Mouse (Mus musculus) CH12.LX (cell line): ENCODE data around the gene Arhgap33. TPM values are rescaled to one million over a fixed set of nuclear protein-coding genes. Genes with fewer than 3 reads are reported as not detected.

Source experiments
- DNase-seq: peaks from one replicate; pipeline ENCODE4 v3.0.0-alpha.2; 2013; ENCODE audit errors: extremely low read depth
- H3K27ac ChIP-seq: 2 replicates; pipeline ENCODE4 v1.5.1; 2012; ENCODE audit warnings: low read depth, mild to moderate bottlenecking, control low read depth, moderate library complexity; ENCODE audit not compliant: insufficient read depth
- H3K27me3 ChIP-seq: replicated peaks from 2 replicates; pipeline ENCODE3; 2012; ENCODE audit warnings: inconsistent platforms
- H3K36me3 ChIP-seq, 2 experiments: replicated peaks in 1 of 2; 2 replicates each; pipeline versions ENCODE3 to v1.6.1; 2012; ENCODE audit warnings: inconsistent platforms in 1 of 2, low read length in 1 of 2, mild to moderate bottlenecking in 1 of 2, mixed read lengths in 1 of 2, moderate library complexity in 1 of 2; ENCODE audit not compliant: control insufficient read depth in 1 of 2, insufficient read depth in 1 of 2
- H3K4me1 ChIP-seq, 2 experiments: 2 replicates each; pipeline ENCODE4 v1.6.1; 2012; ENCODE audit warnings: inconsistent platforms in 1 of 2, moderate library complexity in 1 of 2; ENCODE audit not compliant: insufficient read depth in 2 of 2, control insufficient read depth in 1 of 2
- H3K4me2 ChIP-seq: 2 replicates; pipeline ENCODE4 v1.6.1; 2012; ENCODE audit warnings: low read depth, mild to moderate bottlenecking, control low read depth; ENCODE audit not compliant: poor library complexity, insufficient read depth, severe bottlenecking
- H3K4me3 ChIP-seq, 3 experiments: fragments of 150-350 bp in 1 of 3; sonication (generic) in 1 of 3; replicated peaks in 1 of 3; 2 replicates each; pipeline versions ENCODE3 to v1.5.1; 2011 to 2012; ENCODE audit warnings: low read depth in 2 of 3, low read length in 2 of 3, mild to moderate bottlenecking in 2 of 3, moderate library complexity in 2 of 3, control low read depth in 1 of 3, improper control_type of control experiment in 1 of 3, inconsistent platforms in 1 of 3, mixed read lengths in 1 of 3; ENCODE audit not compliant: poor library complexity in 1 of 3
- H3K79me2 ChIP-seq: replicated peaks from 2 replicates; pipeline ENCODE4 v1.6.1; 2012; ENCODE audit warnings: mild to moderate bottlenecking, moderate library complexity; ENCODE audit not compliant: control insufficient read depth, poor library complexity, insufficient read depth, severe bottlenecking; ENCODE audit errors: extremely low read depth
- H3K9ac ChIP-seq: 2 replicates; pipeline ENCODE4 v1.6.1; 2012; ENCODE audit warnings: low read depth, mild to moderate bottlenecking, control low read depth, moderate library complexity; ENCODE audit not compliant: insufficient read depth
- H3K9me3 ChIP-seq: replicated peaks from 2 replicates; pipeline ENCODE3; 2012; ENCODE audit warnings: low read length, inconsistent platforms, mixed read lengths
- CHD2 ChIP-seq: IDR thresholded peaks from 2 replicates; pipeline ENCODE4 v1.6.1; 2011; ENCODE audit warnings: low read length, improper control_type of control experiment
- EP300 ChIP-seq: IDR thresholded peaks from 2 replicates; pipeline ENCODE4 v1.6.1; 2011; ENCODE audit warnings: low read length, improper control_type of control experiment
- GABPA ChIP-seq: IDR thresholded peaks from 2 replicates; pipeline ENCODE4 v1.6.1; 2012; ENCODE audit warnings: low read depth, low read length, improper control_type of control experiment, inconsistent platforms; ENCODE audit not compliant: insufficient replicate concordance
- HCFC1 ChIP-seq: IDR thresholded peaks from 2 replicates; pipeline ENCODE4 v1.6.1; 2012; ENCODE audit warnings: low read depth, mild to moderate bottlenecking, inconsistent platforms, low read length, improper control_type of control experiment
- JUN ChIP-seq: IDR thresholded peaks from 2 replicates; pipeline ENCODE4 v1.6.1; 2011; ENCODE audit warnings: low read depth, mild to moderate bottlenecking, low read length, improper control_type of control experiment, moderate library complexity; ENCODE audit not compliant: insufficient read depth
- KAT2A ChIP-seq: IDR thresholded peaks from 2 replicates; pipeline ENCODE4 v1.6.1; 2012; ENCODE audit warnings: low read length, improper control_type of control experiment, inconsistent platforms; ENCODE audit not compliant: insufficient replicate concordance
- MAFK ChIP-seq: IDR thresholded peaks from 2 replicates; pipeline ENCODE4 v1.6.1; 2011; ENCODE audit warnings: low read length, improper control_type of control experiment; ENCODE audit not compliant: insufficient replicate concordance
- MAX ChIP-seq: IDR thresholded peaks from 2 replicates; pipeline ENCODE4 v1.6.1; 2011; ENCODE audit warnings: low read length, improper control_type of control experiment
- MAZ ChIP-seq: IDR thresholded peaks from 2 replicates; pipeline ENCODE4 v1.6.1; 2012; ENCODE audit warnings: low read depth, mild to moderate bottlenecking, inconsistent platforms, low read length, improper control_type of control experiment, moderate library complexity
- MYC ChIP-seq: IDR thresholded peaks from 2 replicates; pipeline ENCODE4 v1.6.1; 2011; ENCODE audit warnings: low read depth, mild to moderate bottlenecking, improper control_type of control experiment, low read length
- POLR2AphosphoS2 ChIP-seq: IDR thresholded peaks from 2 replicates; pipeline ENCODE4 v1.6.1; 2011; ENCODE audit warnings: low read depth, low read length, improper control_type of control experiment
- RAD21 ChIP-seq: IDR thresholded peaks from 2 replicates; pipeline ENCODE4 v1.6.1; 2011; ENCODE audit warnings: low read depth, mild to moderate bottlenecking, low read length, improper control_type of control experiment, moderate library complexity
- RCOR1 ChIP-seq: conservative IDR thresholded peaks from 2 replicates; pipeline ENCODE4 v1.6.1; 2012; ENCODE audit warnings: low read depth, mild to moderate bottlenecking, inconsistent platforms, low read length, improper control_type of control experiment
- SIN3A ChIP-seq: IDR thresholded peaks from 2 replicates; pipeline ENCODE4 v1.6.1; 2012; ENCODE audit warnings: low read length, improper control_type of control experiment, inconsistent platforms
- SMC3 ChIP-seq: IDR thresholded peaks from 2 replicates; pipeline ENCODE4 v1.6.1; 2011; ENCODE audit warnings: low read depth, low read length, improper control_type of control experiment
- TCF12 ChIP-seq: IDR thresholded peaks from 2 replicates; pipeline ENCODE4 v1.6.1; 2014; ENCODE audit warnings: low read depth, mild to moderate bottlenecking, inconsistent platforms, low read length, improper control_type of control experiment
- UBTF ChIP-seq: IDR thresholded peaks from 2 replicates; pipeline ENCODE4 v1.6.1; 2012; ENCODE audit warnings: low read depth, mild to moderate bottlenecking, inconsistent platforms, low read length, improper control_type of control experiment, moderate library complexity
- ZMIZ1 ChIP-seq: IDR thresholded peaks from 2 replicates; pipeline ENCODE4 v1.6.1; 2012; ENCODE audit warnings: low read depth, mild to moderate bottlenecking, inconsistent platforms, low read length, improper control_type of control experiment
- dilution Hi-C: fragments of 300-500 bp; cut with MboI; formaldehyde crosslinking; loops from 2 replicates; pipeline ENCODE4 v1.14.3; 2020; ENCODE audit warnings: low sequenced_read_pairs; ENCODE audit not compliant: extremely low pct_unique_long_range_greater_than_20kb, extremely low pct_ligation_motif_present
- in situ Hi-C: fragments of 300-500 bp; cut with MboI; formaldehyde crosslinking; loops from 3 replicates; pipeline ENCODE4 v1.14.3; 2019; ENCODE audit warnings: low sequenced_read_pairs, low pct_ligation_motif_present, low pct_unique_long_range_greater_than_20kb, mixed read lengths
- polyA plus RNA-seq: library from polyadenylated mRNA; unstranded; fragments of >175 nt; gene quantifications from 2 replicates; pipeline ENCODE4 v1.2.1, GENCODE M21; 2012; ENCODE audit warnings: low read depth; ENCODE audit not compliant: insufficient read length
- total RNA-seq, 2 experiments: library from RNA; depleted of rRNA; stranded (reverse); fragments of 300-350 nt in 1 of 2; fragments of >200 nt in 1 of 2; gene quantifications; 2 replicates each; pipeline ENCODE4 v1.2.3; 2012 to 2014

Gene Arhgap33
- total and polyA plus RNA-seq, 3 experiments: 0.44 to 9.2 (median 2.8) TPM

DNA sequence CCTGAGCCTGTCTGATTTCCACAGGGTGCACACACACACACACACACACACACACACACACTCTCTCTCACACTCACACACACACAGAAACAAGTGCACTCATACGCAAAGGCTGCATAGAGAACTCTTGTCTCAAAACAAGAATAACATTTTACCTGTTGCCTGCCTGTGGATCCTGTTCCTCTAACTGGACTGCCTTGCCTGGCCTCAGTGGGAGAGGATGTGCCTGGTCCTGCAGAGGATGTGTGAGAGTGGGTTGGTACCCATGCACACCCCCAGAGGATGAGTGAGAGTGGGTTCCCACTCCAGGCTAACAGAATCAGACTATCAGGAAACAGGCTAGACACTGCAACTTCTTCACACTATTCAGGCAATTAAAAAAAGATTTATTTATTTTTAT lies 15.7 kb upstream of the Arhgap33 start:
- no peaks in the 10 kb centered on the region for H3K9me3 ChIP-seq
- peaks cover 2 to 20% of the 10 kb centered on the region in 2 experiments; a peak in 3 of 4 replicates for H3K4me1 ChIP-seq
- H3K79me2 ChIP-seq: no peaks in the 10 kb centered on the region; the same call in 1 of the 2 replicates
- no peaks in the 10 kb centered on the region for H3K27me3 ChIP-seq
- H3K9ac ChIP-seq: no peak overlapping the region
- no peak overlapping the region for H3K27ac ChIP-seq
- dilution Hi-C loops (no loop called here), in situ Hi-C loops (no loop called here)
- H3K4me2 ChIP-seq: no peak overlapping the region
- H3K36me3 ChIP-seq: peaks cover 23 to 48% of the 10 kb centered on the region in 2 experiments
- DNase-seq: no peak
- no peak overlapping the region for H3K4me3 ChIP-seq
- TF ChIP-seq ZMIZ1: no peak
- TF ChIP-seq RAD21: no peak
- no peak for TF ChIP-seq MAZ
- no peak for TF ChIP-seq RCOR1
- TF ChIP-seq KAT2A: no peak
- no peak for TF ChIP-seq CHD2

- H3K9ac ChIP-seq: no peak overlapping the region
- dilution Hi-C loops: no loop called here
- no peak overlapping the region for H3K27ac ChIP-seq
- no peak for TF ChIP-seq RCOR1
- peak; percentile 56 for TF ChIP-seq HCFC1
- no peaks in the 10 kb centered on the region for H3K27me3 ChIP-seq
- no peak overlapping the region for H3K4me3 ChIP-seq
- peaks cover 16 to 42% of the 10 kb centered on the region in 2 experiments for H3K36me3 ChIP-seq
- no peaks in the 10 kb centered on the region; the same call in 1 of the 2 replicates for H3K79me2 ChIP-seq
- no peak for DNase-seq
- in situ Hi-C loops: no loop called here
- H3K4me1 ChIP-seq: peaks cover 2 to 20% of the 10 kb centered on the region in 2 experiments; a peak in 3 of 4 replicates
- no peak overlapping the region for H3K4me2 ChIP-seq
- H3K9me3 ChIP-seq: no peaks in the 10 kb centered on the region
These were observed 15.0 kb upstream of the Arhgap33 start for GRCm38 (mm10) chr7:30549880-30550279.

- Histone ChIP-seq H3K79me2 (no peaks in the 10 kb centered on the region), H3K27ac (no peak overlapping the region), H3K4me2 (no peak overlapping the region), H3K4me1 (no peaks in the 10 kb centered on the region), H3K36me3 (peaks cover 22 to 68% of the 10 kb centered on the region in 2 experiments), H3K4me3 (no peak overlapping the region), H3K9me3 (no peaks in the 10 kb centered on the region), H3K27me3 (no peaks in the 10 kb centered on the region), H3K9ac (no peak overlapping the region)
- no peak for DNase-seq
- TF ChIP-seq SMC3 (no peak), HCFC1 (no peak), MYC (no peak), MAFK (no peak), POLR2AphosphoS2 (no peak), SIN3A (no peak), EP300 (no peak), TCF12 (no peak), GABPA (no peak), JUN (no peak), MAX (no peak), UBTF (no peak)
- dilution Hi-C loops: no loop called here
- in situ Hi-C loops: no loop called here
These were observed 9.5 kb upstream of the Arhgap33 start for GRCm38 (mm10) chr7:30544327-30544726.
